Mouse (Mus musculus) ES-E14 (cell line): ENCODE measurements around the gene Dock4. TPM values are rescaled to one million over a fixed set of nuclear protein-coding genes. Genes with fewer than 3 reads are reported as not detected.
A peak's percentile ranks its signal among the peaks of the same experiment; 100 is the strongest.

Experiments used
- DNase-seq: peaks from one replicate; pipeline ENCODE4 v3.0.0-alpha.2; 2013; ENCODE audit warnings: low read depth, low spot score
- H3K27ac ChIP-seq: 2 replicates; pipeline ENCODE4 v1.5.1; 2012; ENCODE audit warnings: low read depth, mild to moderate bottlenecking, low read length, moderate library complexity, mixed read lengths; ENCODE audit not compliant: poor library complexity, insufficient read depth, severe bottlenecking
- H3K36me3 ChIP-seq: 2 replicates; pipeline ENCODE4 v1.6.1; 2012; ENCODE audit warnings: mild to moderate bottlenecking, low read length, moderate library complexity, mixed read lengths; ENCODE audit not compliant: control insufficient read depth, poor library complexity, insufficient read depth, severe bottlenecking
- H3K4me1 ChIP-seq, 2 experiments: fragments of 150-350 bp in 1 of 2; sonication (generic) in 1 of 2; 2 replicates each; pipeline ENCODE4 v1.6.1; 2012; ENCODE audit warnings: low read length in 2 of 2, mild to moderate bottlenecking in 1 of 2, mixed read lengths in 1 of 2; ENCODE audit not compliant: control insufficient read depth in 2 of 2, insufficient read depth in 2 of 2, poor library complexity in 1 of 2
- H3K4me3 ChIP-seq, 2 experiments: fragments of 150-350 bp in 1 of 2; sonication (generic) in 1 of 2; 2 replicates each; pipeline ENCODE4 v1.5.1; 2012; ENCODE audit warnings: low read length in 2 of 2, low read depth in 1 of 2, mild to moderate bottlenecking in 1 of 2, mixed read lengths in 1 of 2; ENCODE audit not compliant: insufficient read depth in 1 of 2, poor library complexity in 1 of 2, severe bottlenecking in 1 of 2
- H3K9ac ChIP-seq: 2 replicates; pipeline ENCODE4 v1.6.1; 2012; ENCODE audit warnings: low read depth, mild to moderate bottlenecking, low read length, mixed read lengths; ENCODE audit not compliant: poor library complexity, insufficient read depth, severe bottlenecking
- H3K9me3 ChIP-seq: fragments of 150-350 bp; sonication (generic); 2 replicates; pipeline ENCODE4 v1.6.1; 2012; ENCODE audit warnings: low read depth, mild to moderate bottlenecking, low read length; ENCODE audit not compliant: control insufficient read depth, insufficient read depth
- CHD2 ChIP-seq: IDR thresholded peaks from 2 replicates; pipeline ENCODE4 v1.6.1; 2014; ENCODE audit warnings: mild to moderate bottlenecking, low read depth, low read length, inconsistent platforms
- HCFC1 ChIP-seq: IDR thresholded peaks from 2 replicates; pipeline ENCODE4 v1.6.1; 2012; ENCODE audit warnings: low read length, inconsistent platforms, borderline replicate concordance; ENCODE audit not compliant: insufficient read depth
- MAFK ChIP-seq: IDR thresholded peaks from 2 replicates; pipeline ENCODE4 v1.6.1; 2014; ENCODE audit warnings: mild to moderate bottlenecking, low read depth, low read length, inconsistent platforms; ENCODE audit not compliant: insufficient read depth
- ZC3H11A ChIP-seq: IDR thresholded peaks from 2 replicates; pipeline ENCODE4 v1.6.1; 2012; ENCODE audit warnings: low read depth, mild to moderate bottlenecking, inconsistent platforms, low read length, borderline replicate concordance
- ZNF384 ChIP-seq: IDR thresholded peaks from 2 replicates; pipeline ENCODE4 v1.6.1; 2012; ENCODE audit warnings: low read depth, low read length, inconsistent platforms
- in situ Hi-C, 2 experiments: fragments of 600-800 bp; cut with MboI; formaldehyde crosslinking; loops; one replicate each; pipeline ENCODE4 v1.15.1; 2025; ENCODE audit warnings: low sequenced_read_pairs in 2 of 2, inconsistent platforms in 1 of 2; ENCODE audit not compliant: unreplicated experiment in 2 of 2
- total RNA-seq: library from RNA; depleted of rRNA; stranded (reverse); fragments of 300-350 nt; gene quantifications from 2 replicates; pipeline ENCODE4 v1.2.3, GENCODE M21; 2012

Dock4 gene
- total RNA-seq, 1 experiment: 7.9 TPM

GRCm38 (mm10) chr12:40814659-40815363, 369.1 kb downstream of the Dock4 start:
- Histone ChIP-seq H3K9me3 (no peaks in the 10 kb centered on the region), H3K27ac (no peak overlapping the region), H3K9ac (no peak overlapping the region), H3K4me3 (no peak overlapping the region), H3K4me1 (peaks cover 0 to 2% of the 10 kb centered on the region in 2 experiments; a peak in 1 of 4 replicates), H3K36me3 (no peaks in the 10 kb centered on the region)
- in situ Hi-C loops: loop anchor here (25.0 kb wide), 2 partner anchors 228 to 553 kb away; no protein-coding TSS in a partner anchor
- DNase-seq: no peak
- peak; percentile 72 for TF ChIP-seq ZNF384
- TF ChIP-seq MAFK: no peak
- TF ChIP-seq CHD2: no peak
- peak; percentile 36; the same call in 1 of the 2 replicates for TF ChIP-seq ZC3H11A
- no peak for TF ChIP-seq HCFC1

- in situ Hi-C loops: loop anchor here (25.0 kb wide), 2 partner anchors 231 to 556 kb away; no protein-coding TSS in a partner anchor
- no peak for DNase-seq
- Histone ChIP-seq H3K4me1 (peaks cover 0 to 2% of the 10 kb centered on the region in 2 experiments; a peak in 1 of 4 replicates), H3K9me3 (no peaks in the 10 kb centered on the region), H3K4me3 (no peak overlapping the region), H3K36me3 (no peaks in the 10 kb centered on the region), H3K27ac (no peak overlapping the region), H3K9ac (no peak overlapping the region)
- no peak for TF ChIP-seq CHD2
- no peak for TF ChIP-seq ZC3H11A
- TF ChIP-seq MAFK: no peak
- TF ChIP-seq ZNF384: no peak
- no peak for TF ChIP-seq HCFC1
Observed at GRCm38 (mm10) chr12:40818046-40818708, 372.4 kb downstream of the Dock4 start.

- Histone ChIP-seq H3K36me3 (no peaks in the 10 kb centered on the region), H3K9me3 (no peaks in the 10 kb centered on the region), H3K4me1 (no peaks in the 10 kb centered on the region), H3K4me3 (no peak overlapping the region), H3K9ac (no peak overlapping the region), H3K27ac (no peak overlapping the region)
- TF ChIP-seq MAFK: no peak
- TF ChIP-seq ZC3H11A: no peak
- in situ Hi-C loops: loop anchor here (10.0 to 25.0 kb wide), 3 partner anchors 236 to 569 kb away; no protein-coding TSS in a partner anchor
- DNase-seq: no peak
Observed at GRCm38 (mm10) chr12:40823631-40824030, 377.9 kb downstream of the Dock4 start.

- in situ Hi-C loops: loop anchor here (10.0 to 25.0 kb wide), 3 partner anchors 237 to 569 kb away; no protein-coding TSS in a partner anchor
- Histone ChIP-seq H3K9ac (no peak overlapping the region), H3K27ac (no peak overlapping the region), H3K4me3 (no peak overlapping the region), H3K9me3 (no peaks in the 10 kb centered on the region), H3K4me1 (no peaks in the 10 kb centered on the region), H3K36me3 (no peaks in the 10 kb centered on the region)
- DNase-seq: no peak
- TF ChIP-seq MAFK (no peak), CHD2 (no peak), ZNF384 (no peak), ZC3H11A (no peak)
Observed at GRCm38 (mm10) chr12:40824251-40824650, 378.5 kb downstream of the Dock4 start.
